Mouse (Mus musculus): ENCODE measurements around the gene Ablim2. TPM values are rescaled to one million over a fixed set of nuclear protein-coding genes. Genes with fewer than 3 reads are reported as not detected.
A peak's percentile ranks its signal among the peaks of the same experiment; 100 is the strongest.

The Ablim2 gene
- polyA plus RNA-seq, 1 experiment from 2014 or later = 3.8 TPM

GRCm38 (mm10) chr5:35915629-35916300 is 158.1 kb downstream of the Ablim2 start:
- Histone ChIP-seq H3K4me1 (replicated peaks) (peaks cover 66% of the 10 kb centered on the region), H3K27me3 (replicated peaks) (no peaks in the 10 kb centered on the region), H3K9me3 (replicated peaks) (no peaks in the 10 kb centered on the region), H3K4me3 (no peak overlapping the region), H3K36me3 (peaks cover 13% of the 10 kb centered on the region), H3K9ac (peak overlapping the region; percentile 33; the same call in 1 of the 2 replicates), H3K4me2 (no peak overlapping the region), H3K27ac (ENCODE audit: poor library complexity, severe bottlenecking) (peak overlapping the region; percentile 41)
- 70% methylated on average over 12 of the region's 12 CpGs for WGBS
- no peak for ATAC-seq (ENCODE audit: insufficient number of reproducible peaks, low FRiP score)

GRCm38 (mm10) chr5:35916666-35917065 is 159.0 kb downstream of the Ablim2 start:
- Histone ChIP-seq H3K4me3 (no peak overlapping the region), H3K27me3 (replicated peaks) (no peaks in the 10 kb centered on the region), H3K36me3 (peaks cover 9% of the 10 kb centered on the region), H3K9me3 (replicated peaks) (no peaks in the 10 kb centered on the region), H3K4me2 (no peak overlapping the region), H3K27ac (ENCODE audit: poor library complexity, severe bottlenecking) (peak overlapping the region; percentile 17; the same call in 1 of the 2 replicates), H3K9ac (no peak overlapping the region), H3K4me1 (replicated peaks) (peaks cover 74% of the 10 kb centered on the region)
- ATAC-seq (ENCODE audit: insufficient number of reproducible peaks, low FRiP score) = no peak
- 65% methylated on average over 5 of the region's 5 CpGs for WGBS

- WGBS = 25% methylated on average over 8 of the region's 8 CpGs
- H3K4me2 ChIP-seq = peak overlapping the region; percentile 30; the same call in 1 of the 2 replicates
- no peaks in the 10 kb centered on the region for H3K27me3 ChIP-seq (replicated peaks)
- ATAC-seq (ENCODE audit: insufficient number of reproducible peaks, low FRiP score) = no peak
- H3K9ac ChIP-seq = 0 out of 2 replicates have a peak overlapping the region, but pooled peaks have one; percentile 46
- no peaks in the 10 kb centered on the region for H3K9me3 ChIP-seq (replicated peaks)
- H3K4me3 ChIP-seq = no peak overlapping the region
- H3K27ac ChIP-seq (ENCODE audit: poor library complexity, severe bottlenecking) = peak overlapping the region; percentile 100
- no peaks in the 10 kb centered on the region for H3K36me3 ChIP-seq
- peaks cover 91% of the 10 kb centered on the region for H3K4me1 ChIP-seq (replicated peaks)
Measured at GRCm38 (mm10) chr5:35918387-35918786, 160.7 kb downstream of the Ablim2 start.

- ATAC-seq (ENCODE audit: insufficient number of reproducible peaks, low FRiP score) = no peak
- Histone ChIP-seq H3K9ac (no peak overlapping the region), H3K4me1 (replicated peaks) (peaks cover 95% of the 10 kb centered on the region), H3K27me3 (replicated peaks) (no peaks in the 10 kb centered on the region), H3K36me3 (no peaks in the 10 kb centered on the region), H3K4me2 (no peak overlapping the region), H3K27ac (ENCODE audit: poor library complexity, severe bottlenecking) (peak overlapping the region; percentile 100), H3K4me3 (no peak overlapping the region), H3K9me3 (replicated peaks) (no peaks in the 10 kb centered on the region)
- WGBS = 44% methylated on average over 4 of the region's 4 CpGs
Measured at GRCm38 (mm10) chr5:35920076-35920475, 162.4 kb downstream of the Ablim2 start.

- peaks cover 95% of the 10 kb centered on the region for H3K4me1 ChIP-seq (replicated peaks)
- H3K9ac ChIP-seq = 0 out of 2 replicates have a peak overlapping the region, but pooled peaks have one; percentile 16
- H3K9me3 ChIP-seq (replicated peaks) = no peaks in the 10 kb centered on the region
- H3K36me3 ChIP-seq = no peaks in the 10 kb centered on the region
- H3K27ac ChIP-seq (ENCODE audit: poor library complexity, severe bottlenecking) = peak overlapping the region; percentile 100
- H3K27me3 ChIP-seq (replicated peaks) = no peaks in the 10 kb centered on the region
- peak overlapping the region; percentile 60 for H3K4me2 ChIP-seq
- ATAC-seq (ENCODE audit: insufficient number of reproducible peaks, low FRiP score) = no peak
- no peak overlapping the region for H3K4me3 ChIP-seq
Measured at GRCm38 (mm10) chr5:35920557-35920956, 162.9 kb downstream of the Ablim2 start.

GRCm38 (mm10) chr5:35921141-35921540 is 163.5 kb downstream of the Ablim2 start:
- H3K27ac ChIP-seq (ENCODE audit: poor library complexity, severe bottlenecking) = peak overlapping the region; percentile 100
- 31% methylated on average over 6 of the region's 6 CpGs for WGBS
- H3K9ac ChIP-seq = peak overlapping the region; percentile 69
- no peak for ATAC-seq (ENCODE audit: insufficient number of reproducible peaks, low FRiP score)
- H3K4me2 ChIP-seq = peak overlapping the region; percentile 60
- no peak overlapping the region for H3K4me3 ChIP-seq
- H3K27me3 ChIP-seq (replicated peaks) = no peaks in the 10 kb centered on the region
- H3K9me3 ChIP-seq (replicated peaks) = no peaks in the 10 kb centered on the region
- H3K36me3 ChIP-seq = no peaks in the 10 kb centered on the region
- H3K4me1 ChIP-seq (replicated peaks) = peaks cover 95% of the 10 kb centered on the region

- peak; percentile 87 for ATAC-seq (ENCODE audit: insufficient number of reproducible peaks, low FRiP score)
- Histone ChIP-seq H3K27me3 (replicated peaks) (no peaks in the 10 kb centered on the region), H3K9ac (peak overlapping the region; percentile 69; the same call in 1 of the 2 replicates), H3K36me3 (no peaks in the 10 kb centered on the region), H3K9me3 (replicated peaks) (no peaks in the 10 kb centered on the region), H3K4me1 (replicated peaks) (peaks cover 95% of the 10 kb centered on the region), H3K4me3 (no peak overlapping the region), H3K4me2 (peak overlapping the region; percentile 60), H3K27ac (ENCODE audit: poor library complexity, severe bottlenecking) (peak overlapping the region; percentile 100)
- WGBS = 16% methylated on average over 10 of the region's 10 CpGs
Measured at GRCm38 (mm10) chr5:35921595-35922254, 164.0 kb downstream of the Ablim2 start.

GRCm38 (mm10) chr5:35923448-35923847 is 165.8 kb downstream of the Ablim2 start:
- peak overlapping the region; percentile 100 for H3K27ac ChIP-seq (ENCODE audit: poor library complexity, severe bottlenecking)
- no peak overlapping the region for H3K4me3 ChIP-seq
- no peaks in the 10 kb centered on the region for H3K36me3 ChIP-seq
- H3K4me1 ChIP-seq (replicated peaks) = peaks cover 93% of the 10 kb centered on the region
- WGBS = 58% methylated on average over 6 of the region's 6 CpGs
- H3K9me3 ChIP-seq (replicated peaks) = no peaks in the 10 kb centered on the region
- ATAC-seq (ENCODE audit: insufficient number of reproducible peaks, low FRiP score) = no peak
- H3K4me2 ChIP-seq = peak overlapping the region; percentile 60; the same call in 1 of the 2 replicates
- no peak overlapping the region for H3K9ac ChIP-seq
- no peaks in the 10 kb centered on the region for H3K27me3 ChIP-seq (replicated peaks)

- Histone ChIP-seq H3K36me3 (no peaks in the 10 kb centered on the region), H3K9ac (peak overlapping the region; percentile 54), H3K4me3 (no peak overlapping the region), H3K27ac (ENCODE audit: poor library complexity, severe bottlenecking) (peak overlapping the region; percentile 100), H3K27me3 (replicated peaks) (no peaks in the 10 kb centered on the region), H3K4me2 (peak overlapping the region; percentile 33; the same call in 1 of the 2 replicates), H3K4me1 (replicated peaks) (peaks cover 76% of the 10 kb centered on the region), H3K9me3 (replicated peaks) (no peaks in the 10 kb centered on the region)
- 42% methylated on average over 12 of the region's 12 CpGs for WGBS
- no peak for ATAC-seq (ENCODE audit: insufficient number of reproducible peaks, low FRiP score)
Measured at GRCm38 (mm10) chr5:35925171-35925634, 167.5 kb downstream of the Ablim2 start.

- H3K27ac ChIP-seq (ENCODE audit: poor library complexity, severe bottlenecking) = no peak overlapping the region
- no peak overlapping the region for H3K4me2 ChIP-seq
- WGBS = 78% methylated on average over 8 of the region's 8 CpGs
- H3K9me3 ChIP-seq (replicated peaks) = no peaks in the 10 kb centered on the region
- H3K4me3 ChIP-seq = no peak overlapping the region
- H3K9ac ChIP-seq = no peak overlapping the region
- ATAC-seq (ENCODE audit: insufficient number of reproducible peaks, low FRiP score) = no peak
- peaks cover 74% of the 10 kb centered on the region for H3K4me1 ChIP-seq (replicated peaks)
- no peaks in the 10 kb centered on the region for H3K27me3 ChIP-seq (replicated peaks)
- H3K36me3 ChIP-seq = no peaks in the 10 kb centered on the region
Measured at GRCm38 (mm10) chr5:35926511-35926910, 168.8 kb downstream of the Ablim2 start.

- Histone ChIP-seq H3K9ac (no peak overlapping the region), H3K4me3 (no peak overlapping the region), H3K4me2 (no peak overlapping the region), H3K4me1 (replicated peaks) (peaks cover 70% of the 10 kb centered on the region), H3K9me3 (replicated peaks) (no peaks in the 10 kb centered on the region), H3K36me3 (peaks cover 9% of the 10 kb centered on the region), H3K27ac (ENCODE audit: poor library complexity, severe bottlenecking) (no peak overlapping the region), H3K27me3 (replicated peaks) (no peaks in the 10 kb centered on the region)
- ATAC-seq (ENCODE audit: insufficient number of reproducible peaks, low FRiP score) = no peak
- 38% methylated on average over 5 of the region's 5 CpGs for WGBS
Measured at GRCm38 (mm10) chr5:35931296-35931695, 173.6 kb downstream of the Ablim2 start.

All from heart, embryonic 12.5 days (tissue).